Mouse (Mus musculus): ENCODE data around the gene Smarca2.
"Not testable (repeated sequence)": the region's sequence is repeated elsewhere in the genome, so short reads cannot be mapped to it uniquely, and the experiment has no call there.

Gene Smarca2

GRCm38 (mm10) chr19:26630712-26631235 is 25.9 kb downstream of the Smarca2 start:
- DNase-seq: peak in 1 of 2 experiments; percentile 34

DNA sequence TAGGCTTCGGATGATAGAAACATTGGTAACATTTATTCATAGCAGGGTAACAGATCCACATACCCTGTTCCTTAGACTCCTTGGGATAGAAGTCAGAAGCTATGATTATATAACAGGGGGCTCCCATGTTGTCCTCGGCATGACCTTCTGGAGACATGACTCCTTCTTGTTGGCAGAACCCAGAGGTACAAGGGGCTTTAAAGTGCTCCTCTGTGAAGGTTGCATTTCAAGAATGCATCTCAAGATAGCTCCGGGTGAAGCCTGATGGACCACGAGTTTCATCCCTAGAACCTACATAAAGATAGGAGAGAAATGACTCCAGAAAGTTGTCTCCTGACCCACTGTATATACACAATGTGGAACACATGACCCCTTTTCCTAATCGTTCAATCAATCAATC is 27.4 kb downstream of the Smarca2 start:
- DNase-seq: no peak

- no peak for DNase-seq
Measured at GRCm38 (mm10) chr19:26640556-26640955, 35.7 kb downstream of the Smarca2 start.

GRCm38 (mm10) chr19:26641269-26641668 is 36.4 kb downstream of the Smarca2 start:
- DNase-seq: no peak

DNA sequence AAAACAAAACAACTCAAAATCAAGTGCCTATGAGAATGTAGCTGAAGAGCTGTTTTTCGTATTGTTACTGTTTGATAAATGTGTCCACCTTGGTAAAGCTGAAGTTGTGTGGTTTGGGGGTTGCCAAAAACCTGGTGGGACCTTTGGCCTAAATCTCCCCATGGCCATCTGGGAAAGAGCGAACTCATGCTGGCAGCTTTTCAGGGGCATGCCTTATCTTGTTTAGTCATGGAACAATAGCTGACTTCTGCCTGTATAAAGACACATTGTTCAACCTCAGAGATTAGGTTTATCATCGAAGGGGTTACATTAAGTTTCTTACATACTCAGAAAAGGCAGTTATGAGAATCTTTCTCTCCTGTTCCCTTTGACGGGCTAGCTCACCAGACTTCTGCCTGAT is 38.2 kb downstream of the Smarca2 start:
- peak; percentile 83 to 86 for DNase-seq

DNA sequence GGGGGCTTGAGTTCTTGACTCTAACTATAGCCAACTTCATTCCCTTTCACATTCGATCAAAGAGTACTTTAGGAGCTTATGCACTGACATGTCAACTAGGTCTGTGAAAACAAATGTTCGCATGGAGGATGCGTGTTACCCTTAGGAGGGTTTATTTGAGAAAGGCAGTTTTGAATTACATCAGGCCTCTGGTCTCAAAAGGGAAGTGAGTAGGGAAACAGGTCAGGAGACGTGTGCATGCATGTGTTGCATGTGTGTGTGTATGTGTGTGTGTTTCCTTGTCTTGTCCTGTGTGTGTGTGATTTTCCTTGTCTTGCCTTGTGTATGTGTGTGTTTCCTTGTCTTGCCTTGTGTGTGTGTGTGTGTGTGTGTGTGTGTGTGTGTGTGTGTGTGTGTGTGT is 39.1 kb downstream of the Smarca2 start:
- DNase-seq: no peak

- no peak for DNase-seq
Measured at GRCm38 (mm10) chr19:26645016-26645415, 40.2 kb downstream of the Smarca2 start.

DNA sequence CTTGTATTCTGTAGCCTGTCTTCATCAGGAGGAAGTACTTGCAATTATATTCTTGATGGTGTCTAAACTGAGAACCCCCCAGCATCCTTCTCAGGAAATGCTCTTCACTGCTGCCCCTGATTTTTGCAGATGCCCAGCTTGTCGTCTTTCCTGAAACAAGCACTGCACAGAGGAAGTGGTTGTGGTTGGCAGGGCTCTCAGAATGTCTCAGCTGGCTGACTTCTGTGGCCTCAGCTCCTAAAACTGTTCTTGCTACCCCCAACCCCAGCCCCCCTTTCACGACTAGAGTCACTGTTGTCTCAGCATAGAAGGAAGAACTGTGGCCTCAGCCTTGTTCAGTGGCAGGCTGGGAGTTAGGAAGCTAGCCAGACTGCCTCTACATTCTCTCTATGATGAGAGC is 41.3 kb downstream of the Smarca2 start:
- no peak for DNase-seq

GRCm38 (mm10) chr19:26650585-26651273 is 45.9 kb downstream of the Smarca2 start:
- no peak for DNase-seq

- DNase-seq: no peak
Measured at GRCm38 (mm10) chr19:26658324-26658723, 53.5 kb downstream of the Smarca2 start.

- no peak for DNase-seq
Measured at GRCm38 (mm10) chr19:26659976-26660375, 55.1 kb downstream of the Smarca2 start.

DNA sequence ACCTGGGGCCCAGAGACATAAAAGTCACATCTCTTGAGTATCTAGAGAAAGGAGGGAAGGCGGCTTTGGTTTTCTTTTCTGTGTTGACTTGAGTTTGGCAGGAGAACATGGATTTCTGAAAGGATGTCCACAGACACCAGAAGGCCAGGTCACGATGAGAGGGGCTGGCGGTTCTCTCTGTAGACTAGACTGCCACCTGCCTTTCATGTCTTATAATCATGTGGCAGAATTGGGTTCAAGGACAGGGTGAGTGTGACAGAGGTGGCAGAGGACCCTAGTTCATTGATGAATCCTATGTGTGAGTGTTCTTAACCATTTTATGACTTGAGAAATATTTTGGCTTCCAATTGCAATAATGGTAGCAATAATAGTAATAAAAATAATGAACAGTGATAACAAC is 56.3 kb downstream of the Smarca2 start:
- no peak for DNase-seq

- no peak for DNase-seq
Measured at GRCm38 (mm10) chr19:26666303-26666702, 61.5 kb downstream of the Smarca2 start.

GRCm38 (mm10) chr19:26670089-26670488 is 65.2 kb downstream of the Smarca2 start:
- DNase-seq: no peak

DNA sequence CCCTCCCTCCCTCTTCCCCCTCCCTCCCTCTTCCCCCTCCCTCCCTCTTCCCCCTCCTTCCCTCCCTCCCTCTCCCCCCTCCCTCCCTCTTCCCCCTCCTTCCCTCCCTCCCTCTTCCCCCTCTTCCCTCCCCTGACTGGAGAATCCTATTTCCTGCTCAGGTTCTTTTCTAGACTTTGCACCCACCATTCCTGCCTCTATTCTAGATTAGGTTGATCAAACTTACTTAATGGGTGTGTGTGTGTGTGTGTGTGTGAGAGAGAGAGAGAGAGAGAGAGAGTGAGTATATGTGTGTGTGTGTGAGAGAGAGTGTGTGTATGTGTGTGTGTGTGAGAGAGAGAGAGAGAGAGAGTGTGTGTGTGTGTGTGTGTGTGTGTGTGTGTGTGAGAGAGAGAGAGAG is 66.6 kb downstream of the Smarca2 start:
- not testable (repeated sequence) for DNase-seq

- DNase-seq: peak; percentile 91 to 94
Measured at GRCm38 (mm10) chr19:26675917-26676316, 71.1 kb downstream of the Smarca2 start.

DNA sequence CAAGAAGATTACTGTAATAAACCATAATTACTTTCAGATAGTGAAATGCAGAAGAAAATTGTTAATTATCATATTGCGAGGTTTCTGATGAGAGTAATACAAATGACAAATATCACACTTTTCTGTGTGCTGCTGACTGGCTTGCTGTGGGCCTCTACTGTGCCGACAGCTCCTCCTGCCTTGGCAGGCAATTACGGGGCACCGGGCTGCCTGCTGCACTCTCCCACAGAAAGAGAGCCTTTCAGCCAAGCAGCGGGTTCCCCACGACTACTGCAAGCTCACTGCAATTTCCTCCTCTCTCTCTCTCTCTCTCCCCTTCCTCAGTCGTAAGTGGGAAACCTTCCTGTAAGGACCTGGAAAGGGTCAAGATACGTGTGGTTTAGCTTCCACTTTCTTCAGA is 73.7 kb downstream of the Smarca2 start:
- peak; percentile 46 to 50 for DNase-seq

DNA sequence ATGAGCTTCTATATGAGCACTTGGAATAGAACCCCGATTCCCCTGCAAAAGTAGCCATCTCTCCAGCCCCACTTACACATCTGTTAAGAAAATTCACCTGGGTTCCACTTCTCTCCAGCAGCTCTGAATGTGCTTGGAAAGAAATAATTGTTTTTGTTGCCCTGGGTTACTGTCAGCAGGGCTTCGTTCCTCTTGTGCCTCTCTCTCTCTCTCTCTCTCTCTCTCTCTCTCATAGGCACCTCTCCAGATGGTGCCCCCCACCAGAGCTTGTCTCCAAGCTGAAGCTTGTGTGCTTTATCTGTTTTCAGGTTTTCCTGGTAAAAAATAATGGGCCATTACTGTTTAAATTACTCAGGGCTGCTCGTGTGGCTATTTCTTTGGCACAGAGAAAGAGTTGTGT is 74.8 kb downstream of the Smarca2 start:
- no peak for DNase-seq

DNA sequence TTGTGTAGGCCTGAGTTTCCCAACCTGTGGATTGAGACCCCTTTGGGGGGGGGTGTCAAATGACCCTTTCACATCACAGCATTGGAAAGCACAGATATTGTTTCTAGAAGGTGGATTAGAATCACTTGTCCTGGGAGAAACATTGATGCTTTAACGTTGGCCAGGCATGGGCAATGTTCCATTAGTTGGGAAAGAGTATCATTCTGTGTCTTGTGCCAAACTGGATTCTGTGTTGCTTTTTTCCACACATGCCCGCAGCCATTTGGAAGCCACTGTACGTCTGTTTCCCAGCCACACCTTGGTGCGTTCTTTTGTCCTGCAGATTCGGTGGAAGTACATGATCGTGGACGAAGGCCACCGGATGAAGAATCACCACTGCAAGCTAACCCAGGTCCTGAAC is 76.7 kb downstream of the Smarca2 start:
- DNase-seq: no peak

GRCm38 (mm10) chr19:26682130-26682529 is 77.3 kb downstream of the Smarca2 start:
- no peak for DNase-seq

GRCm38 (mm10) chr19:26682731-26683130 is 77.9 kb downstream of the Smarca2 start:
- no peak for DNase-seq

DNA sequence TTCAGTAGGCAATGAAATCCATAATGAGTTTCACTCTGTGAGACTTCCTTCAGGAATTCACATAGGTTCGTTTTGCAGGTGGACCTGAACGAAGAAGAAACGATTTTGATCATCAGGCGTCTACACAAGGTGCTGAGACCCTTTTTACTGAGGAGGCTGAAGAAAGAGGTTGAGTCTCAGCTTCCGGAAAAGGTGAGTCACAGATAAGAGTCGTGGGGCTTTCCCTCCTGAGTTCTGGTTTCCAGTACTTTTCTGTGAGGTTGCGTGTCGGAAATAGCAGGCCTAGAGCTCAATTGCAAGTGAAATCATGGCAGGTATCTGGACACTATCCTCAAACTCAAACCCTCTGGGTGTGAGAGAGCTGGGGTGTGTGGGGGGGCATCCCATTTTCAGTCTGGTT is 78.9 kb downstream of the Smarca2 start:
- no peak for DNase-seq

DNA sequence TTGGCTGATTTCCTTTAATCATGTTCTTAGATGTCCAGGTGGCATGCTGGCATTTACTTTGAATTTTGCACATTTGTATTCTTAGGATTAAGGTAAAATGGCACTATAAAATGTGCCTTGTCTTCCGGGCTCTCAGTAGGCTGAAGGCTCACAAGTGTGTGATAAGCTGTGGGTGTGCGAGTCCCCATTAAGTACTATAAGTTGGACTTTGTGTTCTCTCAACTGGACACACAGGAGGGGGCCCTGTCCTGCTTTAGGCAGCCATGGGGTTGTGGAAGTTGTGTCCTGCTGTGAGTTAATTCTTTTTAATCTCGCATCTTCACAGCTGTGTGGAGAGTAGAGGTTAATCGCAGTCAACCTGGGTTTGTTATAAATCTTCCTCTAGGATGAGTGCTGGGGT is 85.7 kb downstream of the Smarca2 start:
- DNase-seq: no peak

DNA sequence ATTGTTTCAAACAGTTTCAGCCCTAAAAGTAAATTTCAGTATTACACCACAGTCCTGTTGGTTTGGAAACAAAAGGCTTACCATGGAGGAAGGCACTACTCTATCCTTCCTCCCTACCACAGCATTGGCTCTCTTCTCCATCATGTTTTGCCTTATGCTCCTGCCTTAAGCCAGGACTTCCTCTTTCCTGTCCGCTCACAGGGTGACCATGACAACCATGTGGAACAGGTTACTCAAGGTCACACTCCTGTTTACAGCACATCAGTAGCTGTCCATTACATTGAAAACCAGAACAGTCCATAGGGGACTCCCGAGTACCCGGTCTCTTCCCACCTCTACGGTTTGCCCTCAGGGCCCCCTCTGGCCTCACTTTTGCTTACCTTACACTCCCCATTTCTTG is 92.3 kb downstream of the Smarca2 start:
- DNase-seq: no peak
